Mouse (Mus musculus) spleen, postnatal 14 days (tissue): ENCODE results near the gene Elmo3.

Experiments used
- DNase-seq, 2 experiments: peaks; one replicate each; pipeline ENCODE4 v3.0.0; 2021 to 2022; ENCODE audit warnings: low spot score in 2 of 2

Elmo3 gene

GRCm38 (mm10) chr8:105298351-105299252 lies 6.8 kb upstream of the Elmo3 start:
- no peak for DNase-seq

DNA sequence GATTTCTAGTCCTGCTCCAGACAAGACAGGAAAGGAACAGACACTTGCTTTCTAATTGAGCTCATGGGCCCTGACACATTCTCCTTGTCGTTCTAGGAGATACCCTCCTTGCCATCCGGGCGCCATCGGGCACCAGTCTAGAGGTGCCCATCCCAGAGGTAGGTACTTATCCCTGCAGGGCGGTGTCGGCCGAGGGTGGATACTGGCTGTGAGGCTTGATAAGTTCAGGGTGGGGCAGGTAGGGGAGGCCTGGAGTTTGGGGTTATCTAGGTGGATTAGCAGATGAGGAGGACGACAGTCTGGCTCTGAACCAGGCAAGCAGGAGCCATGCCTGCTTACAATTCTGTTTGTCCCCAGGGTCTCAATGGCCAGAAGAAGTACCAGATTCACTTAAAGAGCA lies 5.4 kb upstream of the Elmo3 start:
- peak; percentile 67 to 72 for DNase-seq

DNA sequence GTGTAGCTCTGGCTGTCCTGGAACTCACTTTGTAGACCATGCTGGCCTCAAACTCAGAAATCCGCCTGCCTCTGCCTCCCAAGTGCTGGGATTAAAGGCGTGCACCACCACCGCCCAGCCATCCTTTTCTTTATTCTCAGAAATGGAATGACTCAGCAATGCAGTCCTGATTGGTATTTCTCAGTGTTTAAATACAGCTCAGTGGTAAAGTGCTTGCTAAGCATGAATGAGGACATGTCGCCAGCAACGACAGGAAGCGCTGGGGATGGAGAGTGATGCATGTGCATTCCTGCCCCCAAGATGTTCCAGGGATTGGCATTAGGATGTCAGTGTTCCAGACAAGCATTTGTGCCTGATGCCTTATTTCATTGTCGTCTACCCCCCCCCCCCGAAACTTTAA lies 2.0 kb upstream of the Elmo3 start:
- no peak for DNase-seq

GRCm38 (mm10) chr8:105303874-105304273 lies 1.5 kb upstream of the Elmo3 start:
- DNase-seq, result no peak

DNA sequence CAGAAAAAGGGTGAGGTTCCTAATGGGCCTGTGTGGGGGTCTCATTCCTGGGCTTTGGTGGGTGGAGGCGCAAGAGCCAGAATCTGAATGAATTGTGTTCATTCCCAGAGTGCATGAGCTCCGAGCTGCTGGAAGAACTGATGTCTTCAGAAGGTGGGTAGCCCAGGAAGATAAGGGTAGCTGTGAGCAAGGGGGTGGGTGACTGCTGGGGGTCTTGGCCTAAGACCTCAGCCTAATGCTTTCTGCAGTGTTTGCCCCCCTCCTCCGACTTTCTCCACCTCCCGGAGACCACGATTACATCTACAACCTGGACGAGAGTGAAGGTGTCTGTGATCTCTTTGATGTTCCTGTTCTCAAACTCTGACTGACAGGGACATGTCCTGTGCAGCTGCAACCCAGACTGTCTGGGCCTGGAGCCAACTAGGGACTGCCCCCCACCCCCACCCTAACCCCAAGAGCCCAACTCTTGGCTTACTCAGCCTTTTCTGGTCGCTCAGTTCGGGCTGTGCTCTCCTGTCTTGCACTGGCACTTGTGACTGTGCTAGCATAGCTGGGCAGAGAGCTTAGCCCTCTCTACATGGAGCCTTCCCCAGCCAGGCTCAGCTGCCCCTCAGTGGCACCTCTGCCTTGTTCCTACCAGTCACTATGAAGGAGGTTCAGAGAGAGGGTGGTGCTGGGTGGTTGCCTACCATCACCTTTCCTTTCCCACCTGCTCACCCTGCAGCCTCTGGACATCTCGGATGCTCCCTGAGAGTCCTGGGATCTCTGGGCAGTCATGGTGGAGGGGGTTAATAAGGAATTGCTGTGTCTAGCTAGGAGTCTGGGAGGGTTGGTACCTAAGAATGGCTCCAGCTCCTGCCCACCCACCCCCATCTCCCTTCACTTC lies 833 bp upstream of the Elmo3 start:
- DNase-seq, result no peak

- DNase-seq, result no peak
Measured at GRCm38 (mm10) chr8:105306146-105306691, 818 bp downstream of the Elmo3 start.

- no peak for DNase-seq
Measured at GRCm38 (mm10) chr8:105307670-105308069, 2.3 kb downstream of the Elmo3 start.

GRCm38 (mm10) chr8:105308428-105308827 lies 3.0 kb downstream of the Elmo3 start:
- no peak for DNase-seq

DNA sequence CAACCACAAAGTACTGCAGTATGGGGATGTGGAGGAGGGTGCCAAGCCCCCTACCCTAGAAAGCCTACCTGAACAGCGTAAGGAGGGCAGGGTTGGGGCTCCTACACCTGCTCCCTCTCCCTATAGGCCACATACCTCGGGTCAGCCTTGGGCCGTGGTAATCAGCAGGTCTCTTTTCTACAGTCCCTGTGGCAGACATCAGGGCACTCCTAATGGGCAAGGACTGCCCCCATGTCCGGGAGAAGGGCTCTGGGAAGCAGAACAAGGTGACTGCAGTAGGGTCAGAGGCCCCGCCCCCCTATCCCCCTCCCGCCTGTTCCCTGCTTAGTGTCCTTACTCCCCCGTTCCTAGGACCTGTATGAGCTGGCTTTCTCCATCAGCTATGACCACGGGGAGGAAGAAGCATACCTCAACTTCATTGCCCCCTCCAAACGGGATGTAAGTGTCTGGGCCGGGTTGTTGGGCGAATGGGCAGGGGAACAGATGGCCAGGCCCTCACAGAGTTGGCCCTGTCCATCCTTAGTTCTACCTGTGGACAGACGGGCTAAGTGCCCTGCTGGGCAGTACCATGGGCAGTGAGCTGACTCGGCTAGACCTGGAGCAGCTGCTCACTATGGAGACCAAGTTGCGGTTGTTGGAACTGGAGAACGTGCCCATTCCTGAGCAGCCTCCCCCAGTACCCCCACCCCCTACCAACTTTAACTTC lies 3.9 kb downstream of the Elmo3 start:
- DNase-seq, result no peak

- DNase-seq, result no peak
Measured at GRCm38 (mm10) chr8:105310118-105310517, 4.7 kb downstream of the Elmo3 start.

GRCm38 (mm10) chr8:105311718-105312117 lies 6.3 kb downstream of the Elmo3 start:
- no peak for DNase-seq

GRCm38 (mm10) chr8:105312891-105313481 lies 7.6 kb downstream of the Elmo3 start:
- DNase-seq, result no peak

- DNase-seq, result no peak
Measured at GRCm38 (mm10) chr8:105313622-105314402, 8.4 kb downstream of the Elmo3 start.

DNA sequence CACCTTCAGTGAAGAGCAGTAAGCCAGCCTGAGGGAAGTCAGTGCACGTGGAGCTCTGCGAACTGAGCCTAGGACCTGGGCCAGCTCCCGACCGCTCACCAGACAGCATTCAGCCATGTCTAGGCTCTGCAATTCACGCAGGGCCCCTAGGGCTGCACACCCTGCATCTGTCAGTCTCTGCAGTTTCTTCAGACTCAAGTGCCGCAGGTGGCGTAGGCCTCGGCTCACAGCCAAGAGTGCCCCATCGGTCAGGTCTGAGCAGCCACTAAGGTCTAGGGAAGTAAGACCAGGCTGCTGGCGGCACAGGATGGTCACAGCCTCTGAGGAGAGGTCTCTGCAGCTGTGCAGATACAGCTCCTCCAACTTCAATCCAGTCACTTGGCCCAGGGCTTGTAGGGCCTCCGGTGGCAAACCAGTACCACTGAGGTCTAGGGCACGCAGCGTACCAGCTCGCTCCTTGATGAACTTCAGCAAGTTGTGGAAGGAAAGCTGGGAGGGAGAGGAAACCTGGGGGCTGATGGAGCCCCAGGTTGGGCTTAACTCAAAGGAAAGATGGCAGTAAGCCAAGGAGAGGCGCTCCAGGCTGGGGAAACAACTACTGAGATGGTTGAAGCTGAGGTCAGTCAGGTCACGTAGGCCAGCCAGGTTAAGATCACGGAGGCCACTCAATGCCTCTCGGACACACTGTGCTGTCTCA lies 9.8 kb downstream of the Elmo3 start:
- DNase-seq, result no peak

- DNase-seq, result no peak
Measured at GRCm38 (mm10) chr8:105317941-105318340, 12.5 kb downstream of the Elmo3 start.

DNA sequence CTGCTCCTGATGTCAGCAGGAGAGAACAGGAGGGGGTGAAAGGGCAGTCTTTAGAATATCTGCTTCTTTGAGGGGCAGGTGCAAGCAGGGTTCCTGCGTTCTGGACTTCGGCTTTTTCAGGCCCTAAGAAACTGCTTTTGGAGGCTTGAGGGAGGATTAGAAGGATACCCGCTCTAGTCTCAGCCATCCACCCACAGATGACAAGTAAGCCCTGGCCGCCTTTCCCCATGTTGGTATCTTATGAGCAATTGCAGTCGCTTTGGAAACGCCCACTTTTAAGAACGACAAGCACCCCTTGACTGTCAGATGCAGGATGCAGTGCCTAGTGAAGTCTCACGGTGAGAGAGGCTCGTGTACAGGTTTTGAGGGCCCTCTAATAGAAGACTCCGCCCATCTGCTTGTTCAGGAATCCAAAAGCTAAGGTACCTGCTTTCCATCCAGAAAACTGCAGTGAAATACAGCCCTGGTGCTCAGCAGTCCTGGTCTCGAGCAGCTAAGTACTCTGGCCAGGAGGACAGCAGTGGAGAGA lies 13.3 kb downstream of the Elmo3 start:
- no peak for DNase-seq

DNA sequence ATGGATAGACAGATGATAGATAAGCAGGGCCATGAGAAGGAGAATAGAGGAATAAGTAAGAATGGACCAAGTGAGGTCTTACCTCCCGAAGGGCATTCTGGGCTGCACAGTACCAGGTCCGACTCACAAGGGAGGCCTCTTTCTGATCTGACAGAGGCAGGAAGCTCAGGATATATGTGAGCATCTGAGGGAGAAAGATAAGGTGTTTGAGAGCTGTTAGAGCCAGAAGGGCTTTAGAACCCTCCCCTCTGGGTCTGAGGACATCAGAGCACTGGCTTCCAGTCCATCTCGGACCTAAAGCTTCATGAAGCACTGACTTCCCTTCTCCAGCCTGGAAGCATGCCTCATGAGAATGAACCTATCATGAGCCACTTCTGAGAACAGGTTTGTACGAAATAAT lies 17.8 kb downstream of the Elmo3 start:
- no peak for DNase-seq

DNA sequence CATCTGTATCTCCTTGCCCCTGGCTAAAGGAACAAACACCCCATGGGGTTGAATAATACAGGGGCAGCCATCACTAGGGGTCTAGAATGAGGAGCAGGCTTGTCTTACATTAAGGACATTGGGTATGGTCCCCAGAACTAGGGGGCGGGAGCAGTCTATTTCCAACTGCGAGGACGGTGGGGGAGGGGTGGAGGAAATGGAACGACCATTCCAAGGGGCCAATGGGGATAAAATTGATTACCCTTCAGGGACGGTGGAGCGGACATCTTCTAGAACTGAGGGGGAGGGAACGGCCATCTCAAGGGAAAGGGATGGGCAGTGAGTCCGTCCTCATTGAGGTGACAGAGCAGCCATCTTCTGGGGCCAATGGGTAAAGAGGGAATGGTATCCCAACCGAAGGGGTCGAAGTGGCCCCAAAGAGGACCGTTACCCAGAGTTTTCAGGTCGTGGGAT lies 20.3 kb downstream of the Elmo3 start:
- DNase-seq, result no peak

- peak; percentile 96 to 99 for DNase-seq
Measured at GRCm38 (mm10) chr8:105326141-105326672, 20.8 kb downstream of the Elmo3 start, which contains the start of the genes Lrrc29 and Tmem208. Gene Lrrc29, minus strand, starts transcription at chr8:105326278. Gene Tmem208, plus strand, starts transcription at chr8:105326354.
